Mouse (Mus musculus) right cerebral cortex, adult 18-20 months (tissue): Measurements from ENCODE around the gene Samd7.

Source experiments
- DNase-seq: peaks from one replicate; pipeline ENCODE4 v3.0.0; 2022; ENCODE audit warnings: mixed read lengths

Gene Samd7

GRCm38 (mm10) chr3:30765311-30766027, 19.4 kb downstream of the Samd7 start:
- DNase-seq: no peak

GRCm38 (mm10) chr3:30766177-30766576, 20.1 kb downstream of the Samd7 start:
- DNase-seq: no peak

DNA sequence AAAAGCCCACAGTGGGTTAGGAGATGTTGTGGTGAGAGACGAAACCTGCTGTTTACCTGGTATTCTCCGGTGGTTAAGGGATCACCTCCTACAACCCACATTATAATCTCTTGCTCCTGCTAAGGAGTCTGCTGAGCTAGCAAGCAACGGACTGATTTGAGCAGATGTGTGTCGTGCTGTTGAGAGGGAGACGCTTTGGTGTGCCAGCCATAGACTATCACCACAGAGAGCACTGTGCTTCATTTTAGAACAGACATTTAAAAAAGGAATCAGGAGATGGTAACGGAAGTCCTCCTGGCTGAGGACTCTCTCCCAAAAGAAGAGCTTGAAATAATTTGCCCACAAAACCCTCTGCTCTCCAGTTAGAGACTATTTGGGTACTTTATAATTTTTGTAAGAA, 21.2 kb downstream of the Samd7 start:
- DNase-seq: peak; percentile 33

DNA sequence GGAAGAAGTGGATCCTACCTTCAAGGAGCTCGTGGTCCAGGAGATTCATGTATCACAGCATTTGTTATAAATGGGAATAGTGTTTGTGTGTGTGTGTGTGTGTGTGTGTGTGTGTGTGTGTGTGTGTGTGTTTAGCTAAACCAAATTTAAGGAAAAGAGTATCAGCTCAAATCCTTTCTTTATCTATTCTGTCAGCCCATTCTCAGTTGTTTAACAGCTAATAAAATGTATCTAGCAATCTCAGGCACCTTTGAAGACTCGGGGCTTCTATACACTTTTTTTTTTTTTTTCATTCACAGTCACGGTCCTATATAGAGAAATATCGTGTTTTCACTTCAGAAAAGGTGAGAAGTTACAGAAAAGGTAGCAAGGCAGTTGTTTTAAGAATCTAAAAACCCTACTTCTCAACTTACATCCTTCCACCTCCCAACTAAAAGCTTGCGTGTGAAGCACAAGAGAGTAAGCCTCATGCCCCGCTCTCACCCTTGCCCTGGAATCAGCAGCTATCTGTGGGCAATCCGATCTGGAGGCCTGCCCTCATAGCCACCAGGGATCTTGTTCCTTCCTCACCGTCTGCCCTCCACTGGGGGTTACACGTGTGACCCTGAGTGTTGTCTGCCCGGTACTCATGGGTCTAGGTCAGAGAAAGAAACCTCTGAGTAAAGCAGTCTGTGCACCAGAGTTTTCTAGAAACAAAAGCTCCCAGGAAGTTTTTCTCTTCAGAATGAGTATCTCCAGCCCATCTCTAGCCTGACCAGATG, 23.8 kb downstream of the Samd7 start:
- DNase-seq: no peak

- no peak for DNase-seq
Measured at GRCm38 (mm10) chr3:30771560-30771959, 25.5 kb downstream of the Samd7 start.

DNA sequence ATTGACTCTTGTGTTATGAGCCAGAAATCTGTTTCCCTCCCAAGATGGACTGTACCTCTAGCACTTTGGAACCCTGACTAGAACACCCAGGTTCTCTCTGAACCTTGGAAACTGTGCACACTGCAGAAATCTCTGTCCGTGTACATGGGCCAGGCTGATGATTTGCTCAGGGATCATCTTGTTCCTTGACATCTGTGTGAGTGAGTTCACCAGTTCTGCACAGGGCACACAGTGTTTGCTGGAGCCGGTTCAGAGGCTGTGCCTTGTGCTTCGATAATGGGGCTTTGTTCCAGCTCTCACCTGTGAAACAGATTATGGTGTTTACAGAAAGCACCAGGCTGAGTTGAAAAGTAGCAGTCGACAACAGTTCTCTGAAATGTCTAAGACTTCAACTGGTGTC, 26.5 kb downstream of the Samd7 start:
- DNase-seq: no peak

- peak; percentile 30 for DNase-seq
Measured at GRCm38 (mm10) chr3:30774677-30775076, 28.6 kb downstream of the Samd7 start.

GRCm38 (mm10) chr3:30777984-30778383, 31.9 kb downstream of the Samd7 start:
- no peak for DNase-seq

- DNase-seq: no peak
Measured at GRCm38 (mm10) chr3:30788531-30788930, 42.4 kb downstream of the Samd7 start.

GRCm38 (mm10) chr3:30792737-30793402, 46.8 kb downstream of the Samd7 start, which contains the start of gene Sec62:
Gene Sec62, plus strand, starts transcription at chr3:30792875.
- peak; percentile 94 for DNase-seq

DNA sequence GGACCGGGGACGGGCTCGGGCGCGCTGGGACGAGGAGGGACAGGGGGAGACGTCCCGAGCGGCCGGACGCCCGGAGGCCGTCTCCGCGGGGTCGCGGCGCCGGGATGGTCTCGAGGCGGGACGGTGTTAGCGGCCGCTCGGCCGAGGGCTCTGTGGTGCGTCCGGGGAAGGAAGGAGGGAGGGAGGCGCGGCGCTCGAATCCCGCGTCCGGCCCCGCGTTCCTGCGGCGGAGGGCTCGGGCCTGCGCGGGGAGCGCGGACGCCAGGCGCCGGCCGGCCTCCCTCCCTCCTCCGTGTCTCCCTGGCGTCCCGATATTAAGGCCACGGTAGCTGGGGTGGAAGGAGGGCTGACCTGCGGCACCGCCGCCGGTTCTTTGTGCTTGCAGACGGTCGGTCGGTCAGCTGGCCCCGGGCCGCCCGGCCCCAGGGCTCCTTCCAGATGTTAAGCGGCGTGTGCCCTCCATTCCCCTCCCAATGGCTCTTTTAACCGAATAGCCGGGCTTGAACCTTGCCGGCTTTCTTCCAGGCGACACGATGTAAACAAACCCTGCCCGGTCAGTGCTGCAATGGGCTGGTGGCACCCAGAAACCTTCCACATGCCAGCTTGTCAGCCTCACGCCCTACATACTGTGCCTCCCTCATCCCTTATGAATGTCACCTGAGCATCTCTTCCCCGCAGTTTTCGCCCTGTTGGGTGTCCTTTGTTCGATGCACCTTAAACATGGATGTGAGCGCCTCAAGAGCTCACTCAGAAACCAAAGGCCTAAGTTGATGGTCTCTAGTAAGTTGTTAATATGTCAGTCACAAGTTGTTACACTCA, 47.5 kb downstream of the Samd7 start:
- DNase-seq: no peak

- no peak for DNase-seq
Measured at GRCm38 (mm10) chr3:30802171-30802570, 56.1 kb downstream of the Samd7 start.

DNA sequence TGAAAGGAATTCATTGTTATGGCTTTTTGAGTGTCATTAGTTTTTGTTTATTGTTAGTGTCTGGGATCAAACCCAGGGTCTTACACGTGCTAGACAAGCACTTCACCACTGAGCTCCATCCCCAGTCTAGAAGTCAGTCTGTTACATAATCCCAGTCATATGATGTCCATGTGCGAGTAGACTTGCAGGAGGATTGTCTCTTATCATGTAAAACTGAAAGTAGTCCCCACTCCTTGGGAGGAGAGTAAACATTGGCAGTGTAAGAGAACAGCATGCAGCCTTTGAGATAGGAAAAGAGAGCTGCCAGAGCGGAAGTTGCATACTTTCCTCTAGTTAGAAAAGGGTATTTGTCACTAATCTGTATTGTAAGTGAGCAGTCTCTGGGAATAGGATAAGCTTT, 66.8 kb downstream of the Samd7 start:
- DNase-seq: no peak
